Comparison of ENCODE assay signal across 18 mouse cellular contexts in genomic region chr5:24044387-24044786, GRCm38 (mm10). TPM values are rescaled to one million over a fixed set of nuclear protein-coding genes. Genes with fewer than 3 reads are reported as not detected.
DNase-seq lines count a peak whose midpoint lies in the region; ATAC-seq lines count a peak whose summit lies in the region.
"Had no signal": no experiment of that assay in that cellular context is flagged by ENCODE, and none has a peak within 500 bp of the region (broad histone marks: within the 10 kb centered on the region; RNA-seq: fewer than 3 reads in every experiment).

No protein-coding gene starts in this region.

- peak; percentile 7 for DNase-seq in adrenal gland, postnatal 14 days
- no peak for DNase-seq in adrenal gland, adult 18-20 months (ENCODE audit: low spot score in 2 of 2)
- DNase-seq in testis, postnatal 10 days (ENCODE audit: low spot score): peak; percentile 15
- DNase-seq in testis, postnatal 14 days (ENCODE audit: low spot score): no peak
- DNase-seq in fat pad, adult 2 months (ENCODE audit: extremely low read depth, low read depth, low spot score): peak; percentile 74
- DNase-seq: B cell, adult 2 months; cerebellum, adult 11-12 months; cerebellum, adult 9-10 months; cerebellum, postnatal 25 days; gastrocnemius, postnatal 10 days; heart, adult 2 months; heart, postnatal 14 days; kidney, adult 8-10 months had no signal

- ATAC-seq in inflammation-experienced regulatory T-cells, adult 6 months: no peak
- ATAC-seq: activated CD4-positive, CD25-positive, alpha-beta regulatory T cell, adult 4 months; forebrain, embryonic 16.5 days; hindbrain, embryonic 16.5 days; Patski had no signal

RNA-seq across cellular contexts. Expression of gene Fam126a, which starts 13.9 kb away (rescaled TPM):
- 67.7 and 74.0 TPM in 2 replicates for total RNA-seq in adrenal gland, postnatal 14 days (2021)
- 100 to 1,000 TPM in 1 of 2 experiments, 10 to 100 TPM in 1; 51.9 to 156 TPM for total RNA-seq in adrenal gland, adult 18-20 months (2021)
- 1 to 10 TPM; 6.5 to 9.3 (median 6.8) TPM for polyA plus RNA-seq in inflammation-experienced regulatory T-cells, adult 6 months (2017; shearing (Covaris generic))

RNA-seq across cellular contexts. Expression of gene Klhl7, which starts 56.0 kb away (rescaled TPM):
- 30.1 and 31.6 TPM in 2 replicates for total RNA-seq in adrenal gland, postnatal 14 days (2021)
- total RNA-seq in adrenal gland, adult 18-20 months (2021): 10 to 100 TPM; 32.2 to 36.7 TPM
- 10 to 100 TPM in 2 of 3 experiments, 1 to 10 TPM in 1; 4.7 to 13.2 (median 10.3) TPM for polyA plus RNA-seq in inflammation-experienced regulatory T-cells, adult 6 months (2017; shearing (Covaris generic))

Comparison
In these comparisons a context has a peak if more than half of its experiments do, and no peak if none do; other contexts are left out.
1. DNase-seq: peak in adrenal gland, postnatal 14 days (single experiment), testis, postnatal 10 days (single experiment) and fat pad, adult 2 months (single experiment); none in adrenal gland, adult 18-20 months (0 of 2) and testis, postnatal 14 days (single experiment).